Mouse (Mus musculus) embryonic facial prominence, embryonic 12.5 days (tissue): ENCODE data around the gene Reln. TPM values are rescaled to one million over a fixed set of nuclear protein-coding genes. Genes with fewer than 3 reads are reported as not detected.

Experiments
- ATAC-seq: fragments of 200-750 bp; cut with Nextera tagmentation; 2 replicates; pipeline ENCODE4 v1.8.0; 2017; ENCODE audit not compliant: insufficient number of reproducible peaks, insufficient read depth, low FRiP score, low TSS enrichment
- H3K27ac ChIP-seq: fragments of 300-500 bp; sonication (generic); 2 replicates; pipeline ENCODE4 v1.5.1; 2016; ENCODE audit warnings: mild to moderate bottlenecking
- H3K27me3 ChIP-seq: fragments of 300-500 bp; sonication (generic); 2 replicates; pipeline ENCODE4 v1.6.1; 2016; ENCODE audit warnings: mild to moderate bottlenecking, moderate library complexity
- H3K36me3 ChIP-seq: fragments of 300-500 bp; sonication (generic); 2 replicates; pipeline ENCODE4 v1.6.1; 2016; ENCODE audit warnings: mild to moderate bottlenecking
- H3K4me1 ChIP-seq: fragments of 300-500 bp; sonication (generic); 2 replicates; pipeline ENCODE4 v1.6.1; 2016
- H3K4me2 ChIP-seq: fragments of 300-500 bp; sonication (generic); replicated peaks from 2 replicates; pipeline ENCODE4 v1.6.1; 2016; ENCODE audit warnings: mild to moderate bottlenecking, moderate library complexity
- H3K4me3 ChIP-seq: fragments of 300-500 bp; sonication (generic); 2 replicates; pipeline ENCODE4 v1.5.1; 2016; ENCODE audit warnings: mild to moderate bottlenecking
- H3K9ac ChIP-seq: fragments of 300-500 bp; sonication (generic); 2 replicates; pipeline ENCODE4 v1.6.1; 2016; ENCODE audit warnings: mild to moderate bottlenecking, moderate library complexity
- H3K9me3 ChIP-seq: fragments of 300-500 bp; sonication (generic); 2 replicates; pipeline ENCODE4 v1.6.1; 2016; ENCODE audit warnings: mild to moderate bottlenecking, moderate library complexity
- WGBS: fragments of 180-500 bp; shearing (Covaris S2); methylation state at CpG from one replicate; pipeline ENCODE4 v1.1.7; 2016; 5-methylcytosine and 5-hydroxymethylcytosine counted together
- polyA plus RNA-seq: library from polyadenylated mRNA; unstranded; fragments of >200 nt; fragmentation: Nextera tagmentation; extraction: Ambion mirVana; gene quantifications from 2 replicates; pipeline ENCODE4 v1.2.1, GENCODE M21; 2016

Gene Reln
- polyA plus RNA-seq, 1 experiment from 2014 or later = 4.1 TPM

GRCm38 (mm10) chr5:22208311-22209021 lies 136.0 kb downstream of the Reln start:
- Histone ChIP-seq H3K9ac (no peak overlapping the region), H3K27me3 (no peaks in the 10 kb centered on the region), H3K4me2 (no peak overlapping the region), H3K4me1 (no peaks in the 10 kb centered on the region), H3K9me3 (no peaks in the 10 kb centered on the region), H3K36me3 (no peaks in the 10 kb centered on the region), H3K27ac (no peak overlapping the region), H3K4me3 (no peak overlapping the region)
- ATAC-seq = 0 out of 2 replicates have a peak, but pooled peaks have one; percentile 41
- WGBS = 60% methylated on average over 8 of the region's 8 CpGs

- Histone ChIP-seq H3K36me3 (no peaks in the 10 kb centered on the region), H3K4me3 (no peak overlapping the region), H3K4me1 (no peaks in the 10 kb centered on the region), H3K9ac (no peak overlapping the region), H3K9me3 (no peaks in the 10 kb centered on the region), H3K4me2 (no peak overlapping the region), H3K27ac (no peak overlapping the region), H3K27me3 (no peaks in the 10 kb centered on the region)
- no peak for ATAC-seq
- 81% methylated on average over 2 of the region's 2 CpGs for WGBS
Measured at GRCm38 (mm10) chr5:22197926-22198325, 146.6 kb downstream of the Reln start.

DNA sequence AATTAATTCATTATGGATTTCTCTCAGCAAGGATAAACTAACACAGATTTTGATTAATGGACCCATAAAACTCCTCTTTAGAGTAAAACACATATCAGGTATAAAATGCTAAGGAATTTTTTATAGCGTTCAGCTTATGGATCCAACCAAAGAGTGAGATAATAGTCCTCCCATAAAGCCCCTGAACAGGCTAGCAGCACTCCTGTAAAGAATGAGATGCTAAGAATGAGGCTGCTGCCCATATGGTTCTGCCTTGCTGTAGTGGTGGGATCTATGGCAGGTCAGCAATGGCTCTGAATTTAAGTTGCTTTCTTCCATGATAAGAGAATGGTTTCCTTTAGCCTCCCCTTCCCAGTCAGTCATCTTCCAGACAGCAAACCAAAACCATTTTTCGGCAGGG lies 147.6 kb downstream of the Reln start:
- H3K27me3 ChIP-seq = no peaks in the 10 kb centered on the region
- no peaks in the 10 kb centered on the region for H3K4me1 ChIP-seq
- no peak for ATAC-seq
- no peak overlapping the region for H3K27ac ChIP-seq
- no peak overlapping the region for H3K9ac ChIP-seq
- H3K4me2 ChIP-seq = no peak overlapping the region
- no peaks in the 10 kb centered on the region for H3K9me3 ChIP-seq
- H3K4me3 ChIP-seq = no peak overlapping the region
- WGBS = 82% methylated on average over 2 of the region's 2 CpGs
- H3K36me3 ChIP-seq = no peaks in the 10 kb centered on the region

DNA sequence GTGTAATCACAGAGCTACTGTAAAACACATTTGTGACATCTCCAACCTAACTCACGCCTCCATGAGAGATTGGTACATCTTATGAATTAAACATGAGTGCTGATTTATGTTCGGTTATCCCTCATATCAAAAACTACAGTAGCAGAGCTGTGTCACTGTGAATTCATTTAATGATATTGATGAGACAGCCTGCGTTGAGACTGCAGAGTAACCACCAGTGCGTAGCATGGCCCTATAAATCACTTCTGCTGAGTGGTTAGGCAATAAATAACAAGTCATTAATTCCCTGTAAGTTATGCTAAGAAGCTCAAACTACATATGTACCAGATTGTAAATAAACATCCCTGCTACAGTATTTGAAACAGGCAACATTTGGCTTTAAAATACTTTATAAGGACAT lies 148.0 kb downstream of the Reln start:
- Histone ChIP-seq H3K36me3 (no peaks in the 10 kb centered on the region), H3K4me2 (no peak overlapping the region), H3K4me3 (no peak overlapping the region), H3K27ac (no peak overlapping the region), H3K9me3 (no peaks in the 10 kb centered on the region), H3K27me3 (no peaks in the 10 kb centered on the region), H3K9ac (no peak overlapping the region), H3K4me1 (no peaks in the 10 kb centered on the region)
- 80% methylated on average over 4 of the region's 4 CpGs for WGBS
- ATAC-seq = no peak

DNA sequence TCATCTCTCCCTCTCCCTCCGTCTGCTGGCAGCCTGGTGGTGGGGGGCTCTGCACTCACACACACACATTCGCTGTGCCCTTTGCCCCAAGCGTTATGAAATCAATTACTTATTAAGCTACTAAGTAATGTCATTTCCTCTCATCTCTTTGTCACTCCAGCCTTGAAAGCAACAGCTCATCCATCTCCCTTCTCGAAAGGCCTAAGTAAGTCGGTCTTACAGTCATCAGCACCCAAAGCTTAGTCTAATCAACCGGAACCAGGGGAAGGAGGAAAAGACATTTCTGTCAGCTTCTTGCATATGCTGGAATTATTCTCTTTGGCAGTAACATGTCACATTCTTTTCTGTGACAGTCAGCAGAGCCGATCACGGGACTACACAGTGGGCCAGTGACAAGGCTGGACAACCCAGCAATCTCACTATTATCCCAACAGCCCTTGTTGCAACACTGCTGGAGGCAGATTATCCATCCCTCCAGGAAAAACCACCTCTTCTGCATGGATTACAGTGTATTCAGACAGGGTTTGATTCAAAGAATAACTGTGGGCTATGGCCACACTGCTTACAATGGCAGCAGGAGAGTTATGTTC lies 149.1 kb downstream of the Reln start:
- Histone ChIP-seq H3K36me3 (no peaks in the 10 kb centered on the region), H3K27ac (no peak overlapping the region), H3K27me3 (no peaks in the 10 kb centered on the region), H3K4me3 (no peak overlapping the region), H3K4me2 (no peak overlapping the region), H3K4me1 (no peaks in the 10 kb centered on the region), H3K9me3 (no peaks in the 10 kb centered on the region), H3K9ac (no peak overlapping the region)
- whole genome bisulfite sequencing = 67% methylated on average over 8 of the region's 8 CpGs
- no peak for ATAC-seq

GRCm38 (mm10) chr5:22191784-22192183 lies 152.7 kb downstream of the Reln start:
- H3K9ac ChIP-seq = no peak overlapping the region
- WGBS = 78% methylated on average over 7 of the region's 7 CpGs
- H3K36me3 ChIP-seq = no peaks in the 10 kb centered on the region
- H3K27me3 ChIP-seq = no peaks in the 10 kb centered on the region
- no peaks in the 10 kb centered on the region for H3K9me3 ChIP-seq
- no peaks in the 10 kb centered on the region for H3K4me1 ChIP-seq
- no peak overlapping the region for H3K27ac ChIP-seq
- ATAC-seq = no peak
- H3K4me2 ChIP-seq = no peak overlapping the region
- H3K4me3 ChIP-seq = no peak overlapping the region

DNA sequence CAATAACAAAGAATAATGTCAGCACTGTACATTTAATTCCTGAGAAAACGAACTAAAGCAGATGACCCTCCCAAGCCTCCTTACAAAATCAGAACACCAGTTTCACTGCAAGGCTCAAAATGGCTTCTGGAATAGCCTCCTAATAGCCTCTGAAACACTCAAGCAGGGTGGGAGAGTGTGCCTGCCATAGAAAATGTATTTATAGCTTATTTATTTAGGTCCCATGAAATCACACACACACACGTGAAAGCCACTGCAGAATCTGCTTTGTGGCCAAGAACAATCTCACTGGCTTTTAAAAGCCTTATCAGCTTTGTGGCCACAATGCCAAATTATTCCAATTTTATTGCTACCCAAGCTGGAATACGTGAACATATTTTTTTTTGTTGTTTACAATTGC lies 154.2 kb downstream of the Reln start:
- no peaks in the 10 kb centered on the region for H3K4me1 ChIP-seq
- no peaks in the 10 kb centered on the region for H3K36me3 ChIP-seq
- no peak overlapping the region for H3K4me2 ChIP-seq
- H3K9ac ChIP-seq = no peak overlapping the region
- no peak overlapping the region for H3K27ac ChIP-seq
- H3K4me3 ChIP-seq = no peak overlapping the region
- ATAC-seq = no peak
- WGBS = 76% methylated on average over 3 of the region's 3 CpGs
- no peaks in the 10 kb centered on the region for H3K9me3 ChIP-seq
- no peaks in the 10 kb centered on the region for H3K27me3 ChIP-seq

DNA sequence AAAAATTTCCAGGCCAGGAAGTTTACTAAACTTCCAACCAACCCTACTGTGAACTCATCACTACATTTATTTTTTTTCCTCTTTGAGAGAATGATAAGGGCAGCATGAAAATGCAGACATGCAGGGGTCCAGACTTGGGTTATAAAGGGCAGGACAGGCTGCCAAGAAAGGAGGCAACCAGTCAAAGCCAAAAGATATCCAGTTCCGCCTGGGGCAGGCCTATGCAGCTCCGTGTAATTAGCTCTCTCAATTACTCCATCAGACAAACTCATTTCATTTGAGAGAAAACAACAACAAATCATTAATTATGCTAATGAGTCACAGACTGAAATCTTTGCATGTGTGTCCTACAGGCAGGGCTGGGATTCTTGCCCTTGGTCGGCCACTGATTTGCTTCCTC lies 156.9 kb downstream of the Reln start:
- no peaks in the 10 kb centered on the region for H3K36me3 ChIP-seq
- H3K4me2 ChIP-seq = no peak overlapping the region
- no peak for ATAC-seq
- 54% methylated on average over 3 of the region's 3 CpGs for WGBS
- no peak overlapping the region for H3K27ac ChIP-seq
- no peaks in the 10 kb centered on the region for H3K4me1 ChIP-seq
- H3K9ac ChIP-seq = no peak overlapping the region
- H3K4me3 ChIP-seq = no peak overlapping the region
- H3K27me3 ChIP-seq = no peaks in the 10 kb centered on the region
- no peaks in the 10 kb centered on the region for H3K9me3 ChIP-seq

DNA sequence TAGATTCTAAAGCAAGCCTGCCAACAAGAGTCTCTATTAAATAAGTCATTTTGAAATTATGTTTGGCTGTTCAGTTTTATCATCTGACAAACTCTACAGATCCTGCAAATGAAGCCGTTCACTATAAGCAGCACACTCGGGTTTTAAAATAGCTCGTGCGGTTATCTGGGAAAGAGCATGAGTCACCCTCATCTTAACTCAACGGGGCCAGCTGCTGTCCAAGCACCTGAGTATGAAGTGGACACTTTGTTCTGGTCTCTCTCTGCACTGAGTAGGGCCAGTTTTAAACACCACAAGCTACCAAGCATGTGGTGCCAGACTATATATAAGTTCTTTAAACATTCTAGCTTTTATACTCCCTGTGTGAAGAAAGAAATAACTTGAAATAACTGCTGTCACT lies 168.0 kb downstream of the Reln start:
- ATAC-seq = no peak
- WGBS = 85% methylated on average over 5 of the region's 5 CpGs

GRCm38 (mm10) chr5:22171336-22171735 lies 173.2 kb downstream of the Reln start:
- Histone ChIP-seq H3K4me2 (no peak overlapping the region), H3K27me3 (no peaks in the 10 kb centered on the region)
- 87% methylated on average over 5 of the region's 5 CpGs for WGBS

More for the DNA sequence above, 168.0 kb downstream of the Reln start:
- Histone ChIP-seq H3K4me2 (no peak overlapping the region), H3K36me3 (no peaks in the 10 kb centered on the region), H3K27me3 (no peaks in the 10 kb centered on the region), H3K9me3 (no peaks in the 10 kb centered on the region), H3K4me3 (no peak overlapping the region), H3K27ac (no peak overlapping the region), H3K9ac (no peak overlapping the region), H3K4me1 (no peaks in the 10 kb centered on the region)

GRCm38 (mm10) chr5:22164060-22164934 lies 180.2 kb downstream of the Reln start:
- no peaks in the 10 kb centered on the region for H3K27me3 ChIP-seq
- H3K9me3 ChIP-seq = no peaks in the 10 kb centered on the region
- no peaks in the 10 kb centered on the region for H3K36me3 ChIP-seq
- no peak overlapping the region for H3K27ac ChIP-seq
- 62% methylated on average over 10 of the region's 10 CpGs for WGBS
- 0 out of 2 replicates have a peak, but pooled peaks have one; percentile 28 for ATAC-seq
- no peak overlapping the region for H3K4me2 ChIP-seq
- H3K4me3 ChIP-seq = no peak overlapping the region
- no peak overlapping the region for H3K9ac ChIP-seq
- H3K4me1 ChIP-seq = peaks cover 5% of the 10 kb centered on the region; the same call in 1 of the 2 replicates

More at GRCm38 (mm10) chr5:22171336-22171735, 173.2 kb downstream of the Reln start:
- Histone ChIP-seq H3K27ac (no peak overlapping the region), H3K9me3 (no peaks in the 10 kb centered on the region), H3K4me3 (no peak overlapping the region), H3K4me1 (no peaks in the 10 kb centered on the region), H3K9ac (no peak overlapping the region), H3K36me3 (no peaks in the 10 kb centered on the region)
- ATAC-seq = no peak
